Mouse (Mus musculus) intestine, postnatal 0 days (tissue): ENCODE data around the gene Csrnp1. TPM values are rescaled to one million over a fixed set of nuclear protein-coding genes. Genes with fewer than 3 reads are reported as not detected.

ENCODE experiments used
- ATAC-seq: fragments of 200-750 bp; cut with Nextera tagmentation; 2 replicates; pipeline ENCODE4 v1.8.0; 2017; ENCODE audit warnings: mild to moderate bottlenecking, moderate TSS enrichment, moderate library complexity
- H3K27ac ChIP-seq: fragments of 300-500 bp; sonication (generic); 2 replicates; pipeline ENCODE4 v1.5.1; 2014; ENCODE audit warnings: mild to moderate bottlenecking, low read depth, low read length, moderate library complexity
- H3K27me3 ChIP-seq: fragments of 300-500 bp; sonication (generic); replicated peaks from 2 replicates; pipeline ENCODE4 v1.6.1; 2014; ENCODE audit warnings: low read length, mixed read lengths; ENCODE audit not compliant: control insufficient read depth, insufficient read depth
- H3K36me3 ChIP-seq: fragments of 300-500 bp; sonication (generic); 2 replicates; pipeline ENCODE4 v1.6.1; 2014; ENCODE audit warnings: mild to moderate bottlenecking, moderate library complexity; ENCODE audit not compliant: control insufficient read depth, insufficient read depth
- H3K4me1 ChIP-seq: fragments of 300-500 bp; sonication (generic); replicated peaks from 2 replicates; pipeline ENCODE4 v1.6.1; 2014; ENCODE audit warnings: antibody characterized with exemption, low read length, mixed read lengths; ENCODE audit not compliant: control insufficient read depth, insufficient read depth
- H3K4me2 ChIP-seq: fragments of 300-500 bp; sonication (generic); replicated peaks from 2 replicates; pipeline ENCODE4 v1.6.1; 2014; ENCODE audit warnings: low read depth, mild to moderate bottlenecking, moderate library complexity
- H3K4me3 ChIP-seq: fragments of 300-500 bp; sonication (generic); 2 replicates; pipeline ENCODE4 v1.5.1; 2014; ENCODE audit warnings: low read depth, low read length
- H3K9ac ChIP-seq: fragments of 300-500 bp; sonication (generic); 2 replicates; pipeline ENCODE4 v1.6.1; 2014; ENCODE audit warnings: mild to moderate bottlenecking, low read depth, low read length
- H3K9me3 ChIP-seq: fragments of 300-500 bp; sonication (generic); 2 replicates; pipeline ENCODE4 v1.6.1; 2016; ENCODE audit warnings: mixed run types; ENCODE audit not compliant: control insufficient read depth
- CTCF ChIP-seq: sonication (generic); IDR thresholded peaks from 2 replicates; pipeline ENCODE4 v1.5.1; 2016; ENCODE audit warnings: low read depth, mild to moderate bottlenecking, control low read depth, antibody characterized with exemption, moderate library complexity
- WGBS: fragments of 180-500 bp; shearing (Covaris S2); extraction: QIAGEN DNeasy Blood & Tissue Kit; methylation state at CpG from one replicate; pipeline ENCODE4 v1.1.7; 2014; 5-methylcytosine and 5-hydroxymethylcytosine counted together
- polyA plus RNA-seq: library from polyadenylated mRNA; unstranded; fragments of >200 nt; fragmentation: Nextera tagmentation; extraction: Ambion mirVana; gene quantifications from 2 replicates; pipeline ENCODE4 v1.2.1, GENCODE M21; 2015

Gene Csrnp1
- polyA plus RNA-seq, 1 experiment from 2014 or later, result 3.8 TPM

- ATAC-seq, result peak; percentile 89
- Histone ChIP-seq H3K9ac (peak within 1 kb of the TSS; percentile 69), H3K4me3 (peak within 1 kb of the TSS; percentile 81), H3K27ac (peak within 1 kb of the TSS; percentile 60; the same call in 1 of the 2 replicates), H3K27me3 (no peaks in the 10 kb centered on the region), H3K9me3 (no peaks in the 10 kb centered on the region), H3K36me3 (no peaks in the 10 kb centered on the region; the same call in 1 of the 2 replicates), H3K4me2 (peak within 1 kb of the TSS; percentile 95), H3K4me1 (0 out of 2 replicates have a peak, but pooled peaks cover 4% of the 10 kb centered on the region)
- no peak for TF ChIP-seq CTCF
- WGBS, result 2% methylated on average over 40 of the region's 40 CpGs
These were observed 47.3 kb downstream of the Csrnp1 start, which contains the start of the genes Gorasp1 and Ttc21a for GRCm38 (mm10) chr9:119937005-119937773. Gorasp1 (minus strand) TSS chr9:119937565. Ttc21a (plus strand) TSS chr9:119937606.

GRCm38 (mm10) chr9:119933675-119934074 lies 50.8 kb downstream of the Csrnp1 start:
- no peak overlapping the region for H3K9ac ChIP-seq
- no peak overlapping the region for H3K4me3 ChIP-seq
- peaks cover 31% of the 10 kb centered on the region for H3K36me3 ChIP-seq
- WGBS, result 64% methylated on average over 6 of the region's 6 CpGs
- no peaks in the 10 kb centered on the region for H3K27me3 ChIP-seq
- ATAC-seq, result no peak
- no peaks in the 10 kb centered on the region for H3K9me3 ChIP-seq
- no peak overlapping the region for H3K4me2 ChIP-seq
- TF ChIP-seq CTCF, result no peak
- H3K4me1 ChIP-seq, result 0 out of 2 replicates have a peak, but pooled peaks cover 4% of the 10 kb centered on the region
- 0 out of 2 replicates have a peak overlapping the region, but pooled peaks have one; percentile 15 for H3K27ac ChIP-seq

GRCm38 (mm10) chr9:119932358-119932757 lies 52.1 kb downstream of the Csrnp1 start:
- no peaks in the 10 kb centered on the region for H3K9me3 ChIP-seq
- H3K27me3 ChIP-seq, result no peaks in the 10 kb centered on the region
- peak overlapping the region; percentile 4; the same call in 1 of the 2 replicates for H3K4me2 ChIP-seq
- 0 out of 2 replicates have a peak, but pooled peaks cover 4% of the 10 kb centered on the region for H3K4me1 ChIP-seq
- H3K36me3 ChIP-seq, result peaks cover 43% of the 10 kb centered on the region
- peak; percentile 73 for ATAC-seq
- H3K27ac ChIP-seq, result peak overlapping the region; percentile 28; the same call in 1 of the 2 replicates
- 49% methylated on average over 12 of the region's 12 CpGs for WGBS
- no peak overlapping the region for H3K4me3 ChIP-seq
- no peak overlapping the region for H3K9ac ChIP-seq
- no peak for TF ChIP-seq CTCF

- H3K27ac ChIP-seq, result peak overlapping the region; percentile 17; the same call in 1 of the 2 replicates
These were observed 58.0 kb downstream of the Csrnp1 start for GRCm38 (mm10) chr9:119926497-119926896.

GRCm38 (mm10) chr9:119925729-119926128 lies 58.7 kb downstream of the Csrnp1 start:
- no peak overlapping the region for H3K4me2 ChIP-seq
- no peaks in the 10 kb centered on the region for H3K9me3 ChIP-seq
- H3K4me1 ChIP-seq, result no peaks in the 10 kb centered on the region
- H3K4me3 ChIP-seq, result no peak overlapping the region
- no peak for TF ChIP-seq CTCF
- no peak for ATAC-seq
- 70% methylated on average over 8 of the region's 8 CpGs for WGBS
- no peaks in the 10 kb centered on the region for H3K27me3 ChIP-seq
- H3K36me3 ChIP-seq, result peaks cover 93% of the 10 kb centered on the region
- peak overlapping the region; percentile 17; the same call in 1 of the 2 replicates for H3K27ac ChIP-seq
- H3K9ac ChIP-seq, result no peak overlapping the region

More at GRCm38 (mm10) chr9:119926497-119926896, 58.0 kb downstream of the Csrnp1 start:
- no peak for ATAC-seq
- Histone ChIP-seq H3K36me3 (peaks cover 93% of the 10 kb centered on the region), H3K4me3 (no peak overlapping the region), H3K9ac (no peak overlapping the region), H3K9me3 (no peaks in the 10 kb centered on the region), H3K4me2 (no peak overlapping the region), H3K4me1 (no peaks in the 10 kb centered on the region), H3K27me3 (no peaks in the 10 kb centered on the region)
- WGBS, result 77% methylated on average over 5 of the region's 5 CpGs
- no peak for TF ChIP-seq CTCF

GRCm38 (mm10) chr9:119925120-119925657 lies 59.3 kb downstream of the Csrnp1 start:
- Histone ChIP-seq H3K4me3 (no peak overlapping the region), H3K9me3 (no peaks in the 10 kb centered on the region), H3K9ac (no peak overlapping the region), H3K4me2 (no peak overlapping the region), H3K4me1 (no peaks in the 10 kb centered on the region), H3K27me3 (no peaks in the 10 kb centered on the region), H3K27ac (peak overlapping the region; percentile 9; the same call in 1 of the 2 replicates), H3K36me3 (peaks cover 92% of the 10 kb centered on the region)
- no peak for TF ChIP-seq CTCF
- 83% methylated on average over 16 of the region's 16 CpGs for WGBS
- no peak for ATAC-seq
